Mouse (Mus musculus): ENCODE results near the gene Ppp2r5c. TPM values are rescaled to one million over a fixed set of nuclear protein-coding genes. Genes with fewer than 3 reads are reported as not detected.

The Ppp2r5c gene
- polyA plus RNA-seq, 1 experiment = 171 TPM

DNA sequence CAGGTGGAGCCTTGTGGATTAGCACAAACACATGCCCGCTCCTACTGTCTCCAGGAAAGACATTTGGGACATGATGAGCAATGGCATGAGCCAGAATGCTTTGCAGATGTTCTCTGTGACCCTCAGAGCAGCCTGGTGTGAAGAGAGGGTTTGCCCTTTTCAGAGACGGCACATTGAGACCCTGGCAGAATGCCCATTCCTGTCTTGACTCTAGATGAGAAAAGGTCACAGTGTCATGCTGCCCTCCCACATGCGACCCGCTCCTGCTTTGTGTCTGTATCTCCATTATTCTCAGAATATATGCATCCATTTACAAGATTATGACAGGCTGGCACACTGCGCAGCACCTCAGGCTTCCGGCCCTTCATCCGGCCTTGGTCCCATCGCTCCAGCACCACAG, 94.1 kb downstream of the Ppp2r5c start:
- TF ChIP-seq POLR2A (IDR thresholded peaks at IDR 0.05; ENCODE audit: low read depth, low read length) (no peak), CTCF (IDR thresholded peaks at IDR 0.05; ENCODE audit: borderline replicate concordance, insufficient read depth, low read length) (no peak)
- H3K4me3 ChIP-seq (ENCODE audit: insufficient read depth, low read length) = no peak overlapping the region
- no peak overlapping the region for H3K27ac ChIP-seq (ENCODE audit: insufficient read depth, low read length)
- H3K4me1 ChIP-seq (ENCODE audit: control insufficient read depth, insufficient read depth, low read length) = no peaks in the 10 kb centered on the region

DNA sequence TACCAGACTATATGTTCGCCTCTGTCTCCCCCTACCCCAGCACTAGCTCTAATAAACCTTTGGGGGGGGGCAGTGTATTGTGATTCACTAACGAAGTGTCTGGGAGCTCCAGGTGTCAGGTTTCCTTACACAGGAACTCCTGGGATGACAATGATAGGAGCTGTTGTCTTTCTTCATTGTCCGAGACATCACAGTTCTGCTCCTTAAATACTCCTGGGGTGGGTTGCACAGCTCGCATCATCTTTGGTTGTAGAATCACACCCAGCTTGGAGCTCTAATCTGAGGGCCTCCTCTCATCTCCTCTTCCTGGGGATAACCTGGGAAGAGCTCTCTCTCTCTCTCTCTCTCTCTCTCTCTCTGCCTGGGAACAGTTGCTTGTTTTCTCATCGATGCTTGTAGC, 94.6 kb downstream of the Ppp2r5c start:
- no peak for TF ChIP-seq CTCF (IDR thresholded peaks at IDR 0.05; ENCODE audit: borderline replicate concordance, insufficient read depth, low read length)
- no peak for TF ChIP-seq POLR2A (IDR thresholded peaks at IDR 0.05; ENCODE audit: low read depth, low read length)
- Histone ChIP-seq H3K4me3 (ENCODE audit: insufficient read depth, low read length) (no peak overlapping the region), H3K4me1 (ENCODE audit: control insufficient read depth, insufficient read depth, low read length) (no peaks in the 10 kb centered on the region), H3K27ac (ENCODE audit: insufficient read depth, low read length) (no peak overlapping the region)

DNA sequence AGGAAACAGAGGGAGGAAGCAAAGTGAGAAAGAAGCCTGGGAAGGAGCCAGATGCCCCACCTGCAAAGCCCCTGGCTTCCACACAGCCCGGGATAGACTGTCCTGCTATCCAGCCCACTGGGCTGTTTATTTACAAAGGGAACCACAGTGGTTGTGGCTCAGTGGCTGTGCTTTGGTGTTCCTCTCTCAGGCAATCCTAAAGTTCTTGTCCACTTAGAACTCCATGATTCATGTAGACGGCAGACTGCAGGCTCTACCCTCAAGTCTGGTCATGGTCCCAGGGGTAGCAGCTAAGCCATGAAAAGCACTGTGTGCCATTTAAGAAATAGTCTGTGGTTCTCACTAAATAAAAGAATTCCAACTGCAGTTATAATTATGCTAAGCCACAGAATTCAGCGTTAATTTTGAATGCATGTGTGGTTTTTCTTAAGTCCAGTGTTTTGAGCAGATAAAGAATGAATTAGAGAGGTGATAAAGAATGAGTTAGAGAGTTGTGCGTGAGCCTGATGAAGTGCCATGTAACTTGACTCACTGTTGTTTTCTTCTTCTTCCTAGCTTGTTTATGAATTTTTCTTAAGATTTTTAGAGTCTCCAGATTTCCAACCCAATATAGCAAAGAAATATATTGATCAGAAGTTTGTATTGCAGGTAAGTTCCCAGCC, 98.3 kb downstream of the Ppp2r5c start:
- Histone ChIP-seq H3K4me1 (ENCODE audit: control insufficient read depth, insufficient read depth, low read length) (no peaks in the 10 kb centered on the region), H3K4me3 (ENCODE audit: insufficient read depth, low read length) (no peak overlapping the region), H3K27ac (ENCODE audit: insufficient read depth, low read length) (no peak overlapping the region)
- no peak for TF ChIP-seq POLR2A (IDR thresholded peaks at IDR 0.05; ENCODE audit: low read depth, low read length)
- TF ChIP-seq CTCF (IDR thresholded peaks at IDR 0.05; ENCODE audit: borderline replicate concordance, insufficient read depth, low read length) = no peak

DNA sequence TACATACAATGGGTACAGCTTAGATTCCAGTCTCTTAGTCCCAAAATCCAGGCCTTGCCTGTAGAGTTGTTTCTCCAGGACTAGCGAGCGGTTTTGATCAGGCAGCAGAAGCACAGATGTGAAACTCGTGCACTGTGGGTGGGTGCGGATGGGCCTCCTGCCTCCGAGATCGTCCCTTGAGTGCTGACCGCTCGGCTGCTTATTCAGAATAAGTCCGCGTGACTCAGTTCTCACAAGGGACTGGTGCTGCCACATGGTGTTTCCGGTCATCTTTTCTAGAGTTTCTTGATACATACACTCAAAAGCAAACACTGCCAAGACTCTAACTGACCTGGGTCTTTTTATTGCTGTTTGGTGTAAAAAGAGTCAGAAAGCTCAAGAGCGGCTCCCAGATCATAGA, 100.7 kb downstream of the Ppp2r5c start:
- Histone ChIP-seq H3K27ac (ENCODE audit: insufficient read depth, low read length) (no peak overlapping the region), H3K4me3 (ENCODE audit: insufficient read depth, low read length) (no peak overlapping the region), H3K4me1 (ENCODE audit: control insufficient read depth, insufficient read depth, low read length) (no peaks in the 10 kb centered on the region)
- TF ChIP-seq POLR2A (IDR thresholded peaks at IDR 0.05; ENCODE audit: low read depth, low read length) (no peak), CTCF (IDR thresholded peaks at IDR 0.05; ENCODE audit: borderline replicate concordance, insufficient read depth, low read length) (no peak)

DNA sequence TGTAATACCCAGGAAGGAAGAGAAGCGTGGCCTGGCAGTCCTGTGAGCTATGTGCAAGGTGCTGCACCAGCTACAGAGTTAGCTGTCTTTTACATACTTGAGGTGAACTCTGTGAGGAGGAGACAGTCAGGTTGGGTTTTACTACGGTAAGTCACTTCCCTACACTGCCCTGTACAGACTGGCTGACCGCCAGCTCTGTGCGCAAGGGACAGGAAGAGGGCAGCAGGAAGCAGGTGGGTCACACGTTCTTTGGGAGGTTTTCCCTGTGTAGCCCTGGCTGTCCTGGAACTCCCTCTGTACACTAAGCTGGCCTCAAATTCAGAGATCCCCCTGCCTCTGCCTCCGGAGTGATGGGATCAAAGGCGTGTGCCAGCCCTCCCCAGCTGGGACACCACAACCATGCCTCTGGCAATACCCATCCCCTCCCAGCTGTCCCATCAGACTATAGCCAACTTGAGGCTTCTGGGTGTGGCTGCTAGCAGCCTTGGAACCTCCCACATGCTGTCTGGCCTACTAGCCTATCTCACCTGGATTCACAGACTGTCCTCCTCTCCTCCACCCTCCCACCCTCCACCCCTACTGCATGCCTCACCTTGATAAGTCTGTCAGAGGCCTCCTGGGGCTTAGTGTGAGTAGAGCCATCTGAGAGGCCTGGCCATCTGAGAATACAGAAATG, 102.7 kb downstream of the Ppp2r5c start:
- H3K4me1 ChIP-seq (ENCODE audit: control insufficient read depth, insufficient read depth, low read length) = no peaks in the 10 kb centered on the region
- no peak overlapping the region for H3K4me3 ChIP-seq (ENCODE audit: insufficient read depth, low read length)
- no peak overlapping the region for H3K27ac ChIP-seq (ENCODE audit: insufficient read depth, low read length)
- TF ChIP-seq CTCF (IDR thresholded peaks at IDR 0.05; ENCODE audit: borderline replicate concordance, insufficient read depth, low read length) (no peak), POLR2A (IDR thresholded peaks at IDR 0.05; ENCODE audit: low read depth, low read length) (no peak)

DNA sequence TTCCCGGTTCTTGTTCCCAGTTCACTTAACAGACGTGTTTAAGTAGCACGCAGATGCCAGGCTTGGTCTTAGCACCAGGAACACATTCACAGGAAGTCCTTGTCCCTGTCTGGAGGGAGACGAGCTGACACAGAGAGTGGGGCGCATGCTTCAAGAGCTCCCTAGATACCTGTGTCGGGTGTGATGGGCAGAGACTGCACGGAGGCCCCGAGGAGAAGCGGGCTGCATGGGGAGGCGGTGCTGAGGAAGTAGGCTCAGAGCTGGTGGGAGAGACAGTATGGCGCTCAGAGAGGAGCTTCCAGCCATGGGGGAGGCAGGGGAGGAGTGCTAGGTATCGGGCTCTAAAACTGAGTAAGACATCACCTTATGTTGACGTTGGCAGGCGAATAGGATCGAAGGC, 103.4 kb downstream of the Ppp2r5c start:
- no peak overlapping the region for H3K4me3 ChIP-seq (ENCODE audit: insufficient read depth, low read length)
- TF ChIP-seq CTCF (IDR thresholded peaks at IDR 0.05; ENCODE audit: borderline replicate concordance, insufficient read depth, low read length) (no peak), POLR2A (IDR thresholded peaks at IDR 0.05; ENCODE audit: low read depth, low read length) (no peak)
- no peak overlapping the region for H3K27ac ChIP-seq (ENCODE audit: insufficient read depth, low read length)
- no peaks in the 10 kb centered on the region for H3K4me1 ChIP-seq (ENCODE audit: control insufficient read depth, insufficient read depth, low read length)

DNA sequence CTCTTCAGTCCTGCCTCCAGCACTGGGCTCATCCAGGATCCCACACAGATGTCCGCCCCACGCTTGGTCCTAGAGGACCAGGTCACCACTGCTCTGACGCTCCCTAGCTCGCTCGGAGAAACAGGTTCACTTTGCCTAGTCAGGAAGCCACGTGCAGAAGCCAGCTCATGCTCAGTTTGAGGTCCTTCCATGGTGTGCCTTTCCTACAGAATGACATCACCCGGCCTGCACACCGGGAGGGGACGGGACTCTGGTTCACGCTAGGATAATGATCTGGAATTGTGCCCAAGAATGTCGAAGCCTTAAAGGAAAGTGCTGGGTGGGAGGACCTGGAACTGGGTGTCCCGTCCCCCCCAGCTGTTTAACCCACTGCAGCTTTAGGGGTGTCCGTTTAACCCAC, 105.2 kb downstream of the Ppp2r5c start:
- Histone ChIP-seq H3K4me1 (ENCODE audit: control insufficient read depth, insufficient read depth, low read length) (no peaks in the 10 kb centered on the region), H3K27ac (ENCODE audit: insufficient read depth, low read length) (no peak overlapping the region), H3K4me3 (ENCODE audit: insufficient read depth, low read length) (no peak overlapping the region)
- TF ChIP-seq CTCF (IDR thresholded peaks at IDR 0.05; ENCODE audit: borderline replicate concordance, insufficient read depth, low read length) = no peak
- no peak for TF ChIP-seq POLR2A (IDR thresholded peaks at IDR 0.05; ENCODE audit: low read depth, low read length)

DNA sequence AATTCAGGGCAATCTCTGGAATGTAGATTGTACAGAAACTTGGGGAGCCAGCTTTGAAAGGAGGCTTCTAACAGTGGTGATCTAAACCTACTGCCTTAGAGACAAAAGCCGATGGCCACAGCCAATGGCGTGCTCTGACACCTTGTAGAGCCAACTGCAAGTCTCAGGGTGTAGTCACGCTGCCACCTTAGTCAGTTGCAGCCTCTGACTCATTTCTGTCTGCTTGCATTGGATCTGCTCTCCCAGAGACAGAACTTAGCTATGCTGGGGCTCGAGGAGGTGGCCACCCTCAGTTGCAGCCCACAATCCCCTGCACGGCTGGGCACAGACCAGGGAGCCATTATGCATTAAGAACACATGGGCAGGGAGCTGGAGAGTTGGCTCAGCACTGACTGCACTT, 106.4 kb downstream of the Ppp2r5c start:
- H3K27ac ChIP-seq (ENCODE audit: insufficient read depth, low read length) = no peak overlapping the region
- H3K4me3 ChIP-seq (ENCODE audit: insufficient read depth, low read length) = no peak overlapping the region
- no peaks in the 10 kb centered on the region for H3K4me1 ChIP-seq (ENCODE audit: control insufficient read depth, insufficient read depth, low read length)
- TF ChIP-seq CTCF (IDR thresholded peaks at IDR 0.05; ENCODE audit: borderline replicate concordance, insufficient read depth, low read length) (no peak), POLR2A (IDR thresholded peaks at IDR 0.05; ENCODE audit: low read depth, low read length) (no peak)

DNA sequence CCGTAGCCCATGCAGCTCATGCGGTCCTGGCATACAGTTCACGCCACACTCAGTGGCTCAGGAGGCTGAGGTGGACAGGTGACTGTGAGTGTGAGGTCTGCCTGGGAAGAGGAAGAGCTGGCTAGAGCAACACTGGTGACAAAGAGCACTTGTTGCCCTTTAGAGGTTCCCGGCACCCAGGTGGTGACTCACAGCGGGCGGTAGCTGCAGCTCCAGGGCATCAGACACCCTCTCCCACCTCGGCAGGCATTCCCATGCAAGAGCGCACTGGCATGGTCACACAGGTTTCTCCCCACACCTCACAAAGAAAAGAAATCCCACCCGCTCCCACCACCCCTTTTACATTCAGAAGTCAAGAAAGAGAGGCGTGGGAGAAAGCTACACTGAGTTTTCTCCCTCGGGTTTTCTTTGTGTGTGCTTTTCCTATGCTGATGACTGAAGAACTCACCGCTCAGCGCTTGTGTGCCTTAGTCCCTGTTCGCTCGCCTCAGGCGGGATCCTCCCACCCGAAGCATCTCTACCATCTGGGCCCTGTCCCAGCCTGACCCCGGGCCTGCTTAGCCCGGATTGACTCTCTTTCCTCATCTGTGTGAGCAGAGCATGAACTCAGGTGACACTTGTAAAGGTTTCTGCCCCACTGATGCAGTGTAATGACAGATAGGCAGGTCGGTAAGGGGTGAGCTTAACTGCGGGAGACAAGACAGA, 108.8 kb downstream of the Ppp2r5c start:
- no peaks in the 10 kb centered on the region for H3K4me1 ChIP-seq (ENCODE audit: control insufficient read depth, insufficient read depth, low read length)
- H3K4me3 ChIP-seq (ENCODE audit: insufficient read depth, low read length) = no peak overlapping the region
- TF ChIP-seq CTCF (IDR thresholded peaks at IDR 0.05; ENCODE audit: borderline replicate concordance, insufficient read depth, low read length) = no peak
- no peak for TF ChIP-seq POLR2A (IDR thresholded peaks at IDR 0.05; ENCODE audit: low read depth, low read length)
- H3K27ac ChIP-seq (ENCODE audit: insufficient read depth, low read length) = no peak overlapping the region
